Mouse (Mus musculus) lung, embryonic 14.5 days (tissue): ENCODE measurements at regions not wholly inside any gene's neighbourhood (a gene's known extent, or its start where the extent isn't known, plus 50 kb on each side); places are given as distances from the start of the nearest gene placed in this dataset.
A peak's percentile ranks its signal among the peaks of the same experiment; 100 is the strongest.
"Not testable (repeated sequence)": the region's sequence is repeated elsewhere in the genome, so short reads cannot be mapped to it uniquely, and the experiment has no call there.

Experiments
- ATAC-seq: fragments of 200-750 bp; cut with Nextera tagmentation; 2 replicates; pipeline ENCODE4 v1.8.0; 2017; ENCODE audit warnings: mild to moderate bottlenecking, moderate TSS enrichment, moderate library complexity; ENCODE audit not compliant: insufficient read depth
- DNase-seq: peaks from one replicate; pipeline ENCODE4 v3.0.0-alpha.2; 2015
- H3K27ac ChIP-seq: fragments of 300-500 bp; sonication (generic); 2 replicates; pipeline ENCODE4 v1.5.1; 2014; ENCODE audit warnings: low read depth, mild to moderate bottlenecking, moderate library complexity
- H3K27me3 ChIP-seq: fragments of 300-500 bp; sonication (generic); 2 replicates; pipeline ENCODE4 v1.6.1; 2014; ENCODE audit warnings: low read length, control low read depth; ENCODE audit not compliant: insufficient read depth
- H3K36me3 ChIP-seq: fragments of 300-500 bp; sonication (generic); 2 replicates; pipeline ENCODE4 v1.6.1; 2014; ENCODE audit warnings: control low read depth; ENCODE audit not compliant: insufficient read depth
- H3K4me1 ChIP-seq: fragments of 300-500 bp; sonication (generic); 2 replicates; pipeline ENCODE4 v1.6.1; 2014; ENCODE audit warnings: antibody characterized with exemption, control low read depth; ENCODE audit not compliant: insufficient read depth
- H3K4me2 ChIP-seq: fragments of 300-500 bp; sonication (generic); 2 replicates; pipeline ENCODE4 v1.6.1; 2014; ENCODE audit warnings: mild to moderate bottlenecking
- H3K4me3 ChIP-seq: fragments of 300-500 bp; sonication (generic); 2 replicates; pipeline ENCODE4 v1.5.1; 2014; ENCODE audit warnings: low read depth, low read length
- H3K9ac ChIP-seq: fragments of 300-500 bp; sonication (generic); 2 replicates; pipeline ENCODE4 v1.6.1; 2014
- H3K9me3 ChIP-seq: fragments of 300-500 bp; sonication (generic); 2 replicates; pipeline ENCODE4 v1.6.1; 2016; ENCODE audit warnings: low read depth, low read length, control low read depth
- CTCF ChIP-seq: IDR thresholded peaks from 2 replicates; pipeline ENCODE4 v1.5.1; 2016; ENCODE audit warnings: antibody characterized with exemption, low read depth
- WGBS: fragments of 180-500 bp; shearing (Covaris S2); extraction: QIAGEN DNeasy Blood & Tissue Kit; methylation state at CpG from one replicate; pipeline ENCODE4 v1.1.7; 2014; 5-methylcytosine and 5-hydroxymethylcytosine counted together

DNA sequence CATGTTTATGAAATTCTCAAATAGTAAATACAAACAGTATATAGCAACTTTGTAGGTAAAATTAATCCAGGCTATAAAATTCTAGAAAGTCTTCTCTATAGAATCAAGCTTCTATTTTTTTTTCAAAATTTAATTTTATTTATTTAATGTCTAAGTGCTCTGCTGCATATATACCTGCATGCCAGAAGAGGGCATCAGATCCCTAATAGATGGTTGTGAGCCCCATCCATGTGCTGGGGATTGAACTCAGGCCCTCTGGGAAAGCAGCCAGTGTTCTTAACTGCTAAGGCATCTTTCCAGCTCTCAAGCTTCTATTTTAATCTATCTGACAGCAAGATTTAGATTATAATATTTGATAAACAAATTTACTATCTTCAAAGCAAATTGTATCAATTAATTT is 602.7 kb upstream of the Zfp960 start:
- Histone ChIP-seq H3K27ac (no peak overlapping the region), H3K9ac (no peak overlapping the region), H3K4me3 (no peak overlapping the region), H3K9me3 (no peaks in the 10 kb centered on the region), H3K4me1 (no peaks in the 10 kb centered on the region), H3K4me2 (no peak overlapping the region), H3K27me3 (no peaks in the 10 kb centered on the region), H3K36me3 (no peaks in the 10 kb centered on the region)
- TF ChIP-seq CTCF, result no peak
- no peak for ATAC-seq
- DNase-seq, result no peak

DNA sequence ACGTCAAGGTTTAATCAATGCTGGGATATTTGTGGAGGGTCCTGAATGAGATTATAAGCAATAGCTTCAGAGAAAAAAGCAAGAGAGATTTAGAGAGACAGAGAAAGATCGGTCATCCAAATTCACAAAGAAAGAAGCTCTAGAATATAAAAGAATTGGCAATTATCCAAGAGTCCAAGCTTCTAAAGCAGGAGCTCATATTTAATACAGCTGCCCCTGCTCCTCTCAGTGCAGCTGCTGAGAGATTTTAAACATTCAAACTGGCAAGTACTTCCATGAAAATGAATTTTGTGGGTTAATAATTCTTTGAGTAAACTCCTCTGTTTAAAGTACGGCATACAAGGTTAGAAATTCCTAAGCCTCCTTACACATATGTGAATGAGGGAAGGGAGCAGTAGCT is 610.8 kb upstream of the Zfp960 start:
- no peaks in the 10 kb centered on the region for H3K9me3 ChIP-seq
- TF ChIP-seq CTCF, result no peak
- DNase-seq (peak; percentile 54), ATAC-seq (peak; percentile 56; the same call in 1 of the 2 replicates)
- 27% methylated on average over 3 of the region's 3 CpGs for WGBS
- H3K4me3 ChIP-seq, result no peak overlapping the region
- H3K27ac ChIP-seq, result no peak overlapping the region
- no peak overlapping the region for H3K9ac ChIP-seq
- H3K36me3 ChIP-seq, result no peaks in the 10 kb centered on the region
- no peaks in the 10 kb centered on the region for H3K4me1 ChIP-seq
- no peak overlapping the region for H3K4me2 ChIP-seq
- H3K27me3 ChIP-seq, result no peaks in the 10 kb centered on the region

DNA sequence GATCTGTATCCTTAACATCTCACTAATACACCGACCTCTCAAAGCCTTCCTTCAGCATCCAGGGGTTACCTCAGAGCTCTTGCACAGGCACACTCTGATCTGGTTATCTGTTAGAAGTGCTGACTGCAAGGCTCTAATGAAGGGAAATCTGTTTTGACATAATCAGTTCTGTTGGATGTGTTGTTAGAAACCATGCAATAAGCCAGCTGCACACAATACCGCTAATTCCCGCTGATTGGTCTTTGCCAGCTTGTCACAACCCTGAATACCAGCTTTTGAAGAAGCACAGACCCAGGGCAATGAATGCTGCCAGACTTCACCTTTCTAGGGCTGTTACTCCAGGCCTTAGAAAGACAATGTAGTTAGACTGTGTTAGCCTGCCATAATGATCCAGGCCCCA is 613.7 kb upstream of the Rgmb start:
- Histone ChIP-seq H3K36me3 (no peaks in the 10 kb centered on the region), H3K4me1 (no peaks in the 10 kb centered on the region), H3K27ac (no peak overlapping the region), H3K4me3 (no peak overlapping the region), H3K9me3 (no peaks in the 10 kb centered on the region), H3K9ac (no peak overlapping the region), H3K4me2 (no peak overlapping the region), H3K27me3 (no peaks in the 10 kb centered on the region)
- DNase-seq (no peak), ATAC-seq (no peak)
- no peak for TF ChIP-seq CTCF
- WGBS, result 79% methylated on average over 3 of the region's 3 CpGs

DNA sequence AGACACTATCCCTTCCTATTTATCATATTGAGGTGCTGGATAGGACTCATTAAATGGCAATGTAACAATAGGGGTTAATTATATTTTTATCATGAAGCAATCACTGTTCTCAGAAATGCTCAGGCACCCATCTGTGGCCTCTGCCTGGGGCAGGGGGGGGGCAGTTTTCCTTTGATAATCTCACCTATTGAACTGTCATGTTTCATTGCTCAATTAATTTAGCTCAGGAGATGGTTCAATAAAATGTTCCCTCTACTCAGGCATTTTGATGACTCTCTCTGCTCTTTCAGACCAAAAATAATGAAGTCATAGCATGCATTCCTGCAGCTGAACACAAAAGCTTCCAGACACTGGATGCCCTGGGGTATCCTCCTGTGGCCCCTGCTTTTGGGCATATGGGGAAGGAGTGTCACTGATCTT is 564.4 kb upstream of the Rgmb start:
- no peak overlapping the region for H3K4me2 ChIP-seq
- H3K27me3 ChIP-seq, result no peaks in the 10 kb centered on the region
- no peaks in the 10 kb centered on the region for H3K4me1 ChIP-seq
- H3K27ac ChIP-seq, result no peak overlapping the region
- no peaks in the 10 kb centered on the region for H3K9me3 ChIP-seq
- DNase-seq (no peak), ATAC-seq (no peak)
- H3K9ac ChIP-seq, result no peak overlapping the region
- no peak overlapping the region for H3K4me3 ChIP-seq
- no peaks in the 10 kb centered on the region for H3K36me3 ChIP-seq
- TF ChIP-seq CTCF, result no peak

DNA sequence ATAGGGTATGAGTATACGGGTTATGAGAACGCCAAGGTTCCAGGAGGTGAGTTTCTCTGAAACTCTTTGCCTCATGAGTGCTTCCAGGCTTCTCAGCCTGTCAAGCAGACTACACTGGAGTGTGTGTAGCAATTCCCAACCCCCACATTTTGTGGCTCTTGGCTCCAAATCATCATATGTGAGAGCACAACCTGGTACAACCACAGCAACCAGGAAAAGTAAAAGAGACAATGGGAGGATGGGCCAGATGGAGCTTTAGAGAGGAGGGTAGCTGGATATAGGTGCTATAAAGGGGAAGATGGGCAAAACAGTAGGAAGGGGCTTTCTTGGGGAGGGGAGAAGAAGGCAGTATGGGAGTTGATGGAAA is 544.0 kb upstream of the Rgmb start:
- H3K4me2 ChIP-seq, H3K27me3 ChIP-seq, H3K36me3 ChIP-seq, H3K27ac ChIP-seq, H3K4me3 ChIP-seq, H3K9ac ChIP-seq, ATAC-seq, H3K4me1 ChIP-seq, DNase-seq, H3K9me3 ChIP-seq: not testable (repeated sequence)
- 93% methylated on average over 2 of the region's 2 CpGs for WGBS

DNA sequence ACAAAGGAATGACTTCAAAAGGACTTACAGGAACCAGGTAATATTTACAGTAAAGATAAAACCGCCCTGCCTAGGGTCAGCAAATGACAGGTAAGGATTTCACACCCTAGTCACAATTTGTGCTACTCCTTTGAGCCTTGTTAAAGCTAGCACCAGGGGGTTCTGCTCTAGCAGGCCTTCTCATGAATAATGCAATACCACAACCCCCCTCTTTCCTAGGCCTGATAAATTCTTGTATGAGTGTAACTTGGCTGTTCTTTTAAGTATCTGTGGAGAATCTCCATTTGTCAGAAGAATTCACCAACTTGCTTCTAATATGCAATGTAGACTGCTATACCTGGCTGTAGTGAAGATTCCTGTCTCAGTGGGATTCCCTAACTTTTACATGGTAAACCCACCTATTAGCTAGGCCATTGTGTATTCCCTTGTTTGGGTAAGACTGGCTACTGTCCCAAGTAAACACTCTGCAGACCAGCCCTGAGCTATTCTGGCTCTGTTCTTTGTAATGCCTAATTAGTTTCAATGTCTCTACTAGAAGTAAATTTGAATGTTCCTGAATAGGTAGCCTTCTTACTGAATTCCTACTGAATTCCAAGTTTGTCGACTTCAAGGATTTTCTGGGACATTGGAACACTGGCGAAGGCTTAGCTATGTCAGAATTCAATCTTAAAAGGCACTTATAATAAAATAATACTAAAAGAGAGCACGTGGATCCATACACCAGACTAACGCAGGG is 543.4 kb upstream of the Rgmb start:
- H3K4me2 ChIP-seq, ATAC-seq, H3K27ac ChIP-seq, H3K36me3 ChIP-seq, H3K9ac ChIP-seq, H3K4me1 ChIP-seq, H3K9me3 ChIP-seq, H3K27me3 ChIP-seq, DNase-seq, H3K4me3 ChIP-seq: not testable (repeated sequence)
- WGBS, result 84% methylated on average over 5 of the region's 5 CpGs

DNA sequence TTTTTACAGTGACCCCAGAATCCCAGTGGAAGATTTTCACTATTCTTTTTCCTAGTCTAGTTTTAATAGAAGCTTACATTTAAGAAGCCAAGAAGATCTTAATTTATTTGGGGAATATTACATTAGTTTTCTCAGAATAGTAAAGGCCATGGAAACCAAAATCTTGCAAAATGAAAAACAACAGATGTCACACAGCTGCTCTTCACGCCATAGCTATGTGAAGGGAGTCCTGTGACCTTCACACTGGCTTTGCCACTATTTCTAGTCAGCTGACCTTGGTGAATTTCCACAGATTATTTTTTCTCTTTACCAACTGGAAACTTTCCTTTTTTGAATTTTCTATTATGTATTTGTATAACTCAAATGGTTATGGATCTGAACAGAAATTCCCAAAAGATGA is 542.1 kb upstream of the Rgmb start:
- DNase-seq (no peak), ATAC-seq (no peak)
- Histone ChIP-seq H3K27me3 (no peaks in the 10 kb centered on the region), H3K36me3 (no peaks in the 10 kb centered on the region), H3K9me3 (no peaks in the 10 kb centered on the region), H3K4me3 (no peak overlapping the region), H3K9ac (no peak overlapping the region), H3K4me2 (no peak overlapping the region), H3K4me1 (no peaks in the 10 kb centered on the region), H3K27ac (no peak overlapping the region)
- TF ChIP-seq CTCF, result no peak
- WGBS, result 64% methylated on average over 1 of the region's 1 CpGs

DNA sequence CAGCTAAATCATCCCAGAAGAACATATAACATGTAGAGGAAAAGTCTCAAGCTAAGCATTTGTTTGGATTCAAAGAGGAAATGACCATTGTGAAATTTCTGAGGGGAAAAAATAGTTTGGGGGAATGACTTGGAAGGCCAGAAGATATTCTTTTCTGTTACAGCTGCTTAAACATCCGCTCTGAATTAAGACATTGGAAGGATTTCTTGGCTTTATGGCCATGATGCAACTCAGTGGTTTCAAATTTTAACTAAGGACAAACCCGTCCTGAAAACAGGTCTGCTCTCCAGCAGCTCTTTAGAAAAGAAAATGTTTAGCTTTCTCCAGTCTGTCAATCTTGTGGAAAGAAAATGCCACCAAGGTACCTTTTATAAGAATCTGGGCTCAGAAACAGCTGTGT is 513.2 kb upstream of the Rgmb start:
- no peak for ATAC-seq
- no peak overlapping the region; the same call in 1 of the 2 replicates for H3K27ac ChIP-seq

More for the DNA sequence above, 513.2 kb upstream of the Rgmb start:
- 34% methylated on average over 2 of the region's 2 CpGs for WGBS
- Histone ChIP-seq H3K36me3 (no peaks in the 10 kb centered on the region), H3K27me3 (no peaks in the 10 kb centered on the region), H3K9me3 (no peaks in the 10 kb centered on the region), H3K4me1 (no peaks in the 10 kb centered on the region), H3K9ac (no peak overlapping the region), H3K4me3 (no peak overlapping the region), H3K4me2 (no peak overlapping the region)
- DNase-seq, result peak; percentile 27
- TF ChIP-seq CTCF, result no peak
